Mouse (Mus musculus) adrenal gland (tissue): ENCODE measurements around the gene Gpr15.

Source experiments
- intact Hi-C: fragments of 180-260 bp; cut with DNase I; formaldehyde crosslinking; loops from one replicate; pipeline ENCODE4 v1.15.1; 2025

The Gpr15 gene

GRCm38 (mm10) chr16:58703382-58704124, 15.3 kb downstream of the Gpr15 start:
- intact Hi-C loops: no loop called here

DNA sequence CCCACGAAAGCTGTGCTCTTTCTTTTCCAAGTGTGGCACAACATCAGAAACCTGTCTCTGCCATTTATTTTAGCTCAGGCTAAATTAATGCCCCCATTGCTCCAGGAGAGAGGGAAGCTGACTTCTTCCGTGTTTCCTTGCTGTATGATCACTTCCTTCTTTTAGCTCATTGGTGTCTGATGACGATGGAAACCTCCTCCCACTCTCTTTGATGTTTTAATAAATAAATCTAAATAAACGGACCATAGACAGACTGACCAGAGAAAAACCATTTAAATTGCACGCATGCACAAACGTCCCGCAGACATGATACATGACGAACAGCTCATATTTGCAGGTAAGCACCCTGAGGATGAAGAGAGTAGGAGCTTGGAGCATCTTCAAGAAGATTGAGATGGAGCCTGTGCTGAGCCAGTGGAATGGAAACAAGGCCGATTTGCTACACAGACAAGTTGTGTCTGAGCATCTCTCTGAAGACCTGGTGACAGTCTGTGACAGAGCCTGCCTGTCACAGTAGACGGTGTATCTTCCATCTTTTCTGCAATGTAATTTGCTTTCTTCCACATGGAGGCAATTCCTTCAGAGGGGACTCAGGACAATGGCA, 16.4 kb downstream of the Gpr15 start:
- intact Hi-C loops: no loop called here

GRCm38 (mm10) chr16:58701779-58702178, 17.1 kb downstream of the Gpr15 start:
- intact Hi-C loops: no loop called here

- intact Hi-C loops: no loop called here
Observed at GRCm38 (mm10) chr16:58700816-58701424, 17.9 kb downstream of the Gpr15 start.

DNA sequence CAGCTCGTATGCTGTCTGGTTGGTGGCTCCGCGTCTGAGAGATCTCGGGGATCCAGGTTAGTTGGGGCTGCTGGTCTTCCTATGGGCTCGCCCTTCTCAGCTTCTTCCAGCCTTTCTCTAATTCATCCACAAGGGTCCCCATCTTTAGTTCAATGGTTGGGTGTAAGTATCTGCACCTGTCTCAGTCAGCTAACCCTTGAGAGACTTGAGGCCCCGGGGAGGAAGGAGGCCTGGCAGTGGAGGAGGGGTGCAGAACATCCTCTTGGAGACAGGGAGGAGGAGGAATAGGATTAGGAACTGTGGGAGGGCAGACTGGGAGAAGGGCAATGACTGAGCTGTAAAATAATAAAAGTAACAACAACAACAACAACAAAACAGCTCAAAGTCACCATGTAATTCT, 18.7 kb downstream of the Gpr15 start:
- intact Hi-C loops: no loop called here

DNA sequence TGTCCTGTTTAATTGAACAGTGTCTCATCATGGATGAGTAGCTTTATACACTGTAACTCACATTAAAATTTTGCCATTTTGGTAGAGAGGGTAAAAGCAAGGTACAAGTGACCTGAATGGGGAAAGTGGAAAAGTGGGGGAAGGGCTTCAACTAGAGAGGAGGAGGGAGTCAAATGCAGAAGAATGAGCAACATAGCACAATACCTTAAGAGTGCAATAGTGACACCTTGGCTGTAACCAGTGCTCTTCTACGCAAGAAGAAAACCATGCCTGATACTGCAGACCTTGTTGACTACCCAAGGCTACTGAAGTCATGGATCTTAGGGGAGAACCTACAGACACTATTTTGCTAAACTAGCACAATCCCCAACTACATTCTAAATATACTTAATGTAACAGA, 21.6 kb downstream of the Gpr15 start:
- intact Hi-C loops: no loop called here

GRCm38 (mm10) chr16:58696796-58697195, 22.1 kb downstream of the Gpr15 start:
- intact Hi-C loops: no loop called here

DNA sequence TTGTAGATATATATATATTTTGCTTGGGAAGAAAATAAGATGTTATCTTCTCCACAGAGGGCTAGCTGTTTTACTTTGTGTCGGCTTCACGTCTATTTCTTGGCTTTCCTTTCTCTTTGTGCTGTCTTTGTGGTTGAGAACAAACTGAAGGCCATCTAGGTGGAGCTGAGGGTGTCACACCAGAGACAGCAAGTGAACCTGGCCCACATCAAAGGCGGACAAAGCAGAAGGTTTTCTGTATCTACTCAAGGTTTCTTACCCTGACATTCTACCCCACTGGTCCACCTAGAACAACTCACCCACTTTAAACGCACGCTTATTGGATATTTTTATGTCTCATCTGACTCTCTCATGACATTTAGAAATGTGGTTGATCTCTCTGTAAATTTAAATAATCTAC, 24.8 kb downstream of the Gpr15 start:
- intact Hi-C loops: no loop called here

DNA sequence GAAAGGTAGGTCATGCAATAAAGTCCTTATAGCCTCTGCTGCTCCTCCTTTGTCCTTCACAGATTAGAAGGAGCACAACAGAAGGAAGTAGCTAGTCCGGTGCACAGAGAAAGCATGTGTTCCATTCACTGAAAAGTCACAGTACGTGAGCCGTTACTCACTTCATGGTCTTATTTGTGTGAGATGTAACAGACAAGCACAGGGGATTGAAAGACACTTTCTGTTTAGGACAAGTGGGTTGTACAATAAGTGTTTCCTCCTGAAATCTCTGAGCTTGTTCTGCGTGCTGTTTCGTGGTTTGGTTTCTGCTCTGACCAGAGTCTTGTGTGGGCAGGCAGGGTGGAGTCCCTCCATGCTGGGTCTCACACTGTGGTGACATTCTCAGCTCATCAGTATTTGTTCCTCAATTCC, 28.5 kb downstream of the Gpr15 start:
- intact Hi-C loops: no loop called here

- intact Hi-C loops: no loop called here
Observed at GRCm38 (mm10) chr16:58689555-58690169, 29.2 kb downstream of the Gpr15 start.

- intact Hi-C loops: no loop called here
Observed at GRCm38 (mm10) chr16:58688534-58688933, 30.3 kb downstream of the Gpr15 start.

- intact Hi-C loops: no loop called here
Observed at GRCm38 (mm10) chr16:58685548-58686537, 33.0 kb downstream of the Gpr15 start.

- intact Hi-C loops: no loop called here
Observed at GRCm38 (mm10) chr16:58684537-58684936, 34.3 kb downstream of the Gpr15 start.

DNA sequence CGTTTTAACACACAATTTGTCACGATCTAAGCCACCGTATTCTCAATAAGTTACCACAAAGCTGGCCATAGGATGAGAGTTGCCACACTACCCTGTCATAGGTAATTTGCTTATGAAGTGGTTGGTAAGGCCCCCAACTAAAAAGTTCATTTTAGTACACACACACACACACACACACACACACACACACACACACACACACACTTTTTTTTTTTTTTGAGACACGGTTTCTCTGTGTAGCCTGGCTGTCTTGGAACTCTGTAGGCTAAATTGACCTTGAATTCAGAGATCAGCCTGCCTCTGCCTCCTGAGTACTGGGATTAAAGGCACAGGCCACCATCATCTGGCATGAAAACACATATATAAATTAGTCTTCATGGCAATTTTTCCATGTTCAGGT, 35.0 kb downstream of the Gpr15 start:
- intact Hi-C loops: no loop called here

GRCm38 (mm10) chr16:58682870-58683269, 36.0 kb downstream of the Gpr15 start:
- intact Hi-C loops: no loop called here

DNA sequence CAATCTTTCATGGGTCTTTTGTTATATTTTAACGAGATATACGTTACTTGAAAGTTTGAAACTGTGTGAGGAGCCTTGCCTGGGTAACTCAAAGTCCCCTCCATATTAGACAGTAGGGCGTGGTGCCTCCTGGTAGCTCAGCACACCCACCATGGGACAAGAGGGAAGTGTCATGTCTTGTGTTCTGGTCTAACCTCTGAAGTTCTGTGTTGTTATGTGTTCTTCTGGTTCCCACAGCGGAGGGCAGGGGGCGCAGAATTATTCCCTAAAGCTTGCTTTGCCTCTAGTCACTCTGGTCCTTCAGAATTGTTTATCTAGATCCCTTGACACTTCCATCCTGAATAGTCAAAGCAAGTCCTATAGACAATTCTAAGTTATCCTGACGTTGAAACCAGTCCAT, 36.8 kb downstream of the Gpr15 start:
- intact Hi-C loops: no loop called here

DNA sequence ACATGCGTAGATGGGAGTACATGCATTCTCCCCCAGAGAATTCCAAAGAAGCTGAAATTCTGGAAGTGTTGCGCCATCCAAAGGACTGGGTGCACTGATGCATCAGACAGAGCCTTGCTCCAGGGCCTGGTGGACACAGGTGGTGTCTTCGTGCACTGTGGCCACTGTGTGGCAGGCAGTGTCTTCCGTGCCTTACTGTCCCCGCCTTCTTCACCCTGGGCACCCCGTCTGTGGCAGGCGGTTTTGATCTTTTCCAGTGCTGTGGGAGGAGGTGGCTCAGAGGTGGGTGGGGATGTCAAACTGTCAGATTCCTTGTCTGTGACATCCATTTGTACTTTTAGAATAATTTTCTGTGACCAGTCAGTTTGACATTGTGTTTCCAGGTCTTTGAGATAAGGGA, 40.2 kb downstream of the Gpr15 start:
- intact Hi-C loops: no loop called here

DNA sequence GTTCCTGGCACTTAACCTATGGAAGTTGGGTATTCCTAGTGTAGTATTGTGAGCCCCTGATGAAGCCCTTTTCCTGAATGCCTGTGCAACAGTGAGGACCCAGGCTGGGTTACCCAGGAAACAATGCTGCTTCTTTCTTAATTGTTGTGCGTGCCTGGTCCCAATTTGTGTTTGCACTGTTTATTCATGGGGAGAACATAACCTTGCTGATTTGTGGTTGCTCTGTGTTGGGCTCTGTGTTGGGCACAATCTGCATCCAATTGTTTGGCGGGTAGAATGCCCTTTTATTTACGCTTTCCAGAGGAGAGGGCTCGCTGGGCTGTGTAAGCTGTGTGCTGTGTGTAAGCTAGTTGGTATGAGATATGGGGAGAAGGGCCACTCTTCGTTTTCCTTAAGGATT, 41.4 kb downstream of the Gpr15 start:
- intact Hi-C loops: no loop called here

DNA sequence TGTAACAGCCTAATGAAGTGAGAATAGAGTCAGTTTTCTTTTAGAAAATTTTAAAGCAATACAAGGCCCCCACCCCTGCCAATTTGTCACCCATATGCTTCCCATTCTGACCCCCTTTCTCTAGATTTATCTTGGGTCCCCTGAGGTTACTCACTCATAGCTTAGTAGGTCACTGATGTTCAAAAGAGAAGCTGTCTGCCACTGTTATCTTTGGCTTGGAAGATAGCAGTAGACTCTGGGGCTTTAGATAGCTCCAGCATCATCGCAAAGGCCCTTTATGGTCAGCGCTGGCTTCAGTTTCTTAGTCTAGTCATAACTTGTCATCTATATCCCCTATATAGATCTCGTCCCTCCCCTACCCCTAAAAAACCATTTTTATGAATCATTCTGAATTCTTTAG, 42.2 kb downstream of the Gpr15 start:
- intact Hi-C loops: no loop called here

- intact Hi-C loops: no loop called here
Observed at GRCm38 (mm10) chr16:58676156-58676555, 42.7 kb downstream of the Gpr15 start.

GRCm38 (mm10) chr16:58675256-58675655, 43.6 kb downstream of the Gpr15 start:
- intact Hi-C loops: no loop called here
